Mouse (Mus musculus) brain, embryonic 14.5 days (tissue): ENCODE measurements around the gene Mtus2. TPM values are rescaled to one million over a fixed set of nuclear protein-coding genes. Genes with fewer than 3 reads are reported as not detected.
A peak's percentile ranks its signal among the peaks of the same experiment; 100 is the strongest.
"Not testable (repeated sequence)": the region's sequence is repeated elsewhere in the genome, so short reads cannot be mapped to it uniquely, and the experiment has no call there.

Experiments used
- DNase-seq: peaks from one replicate; pipeline ENCODE4 v3.0.0-alpha.2; 2011; ENCODE audit warnings: low read depth
- CTCF ChIP-seq: fragments of 200-500 bp; IDR thresholded peaks from 2 replicates; pipeline ENCODE4 v1.5.1; 2012; ENCODE audit warnings: inconsistent platforms, mild to moderate bottlenecking, moderate library complexity, borderline replicate concordance; ENCODE audit not compliant: insufficient read depth, insufficient read length; ENCODE audit errors: extremely low read depth
- POLR2A ChIP-seq: fragments of 200-500 bp; IDR thresholded peaks from 2 replicates; pipeline ENCODE4 v1.6.1; 2012; ENCODE audit warnings: mild to moderate bottlenecking, inconsistent platforms, borderline replicate concordance; ENCODE audit not compliant: poor library complexity, insufficient read depth, insufficient read length, severe bottlenecking; ENCODE audit errors: extremely low read depth
- polyA plus RNA-seq: library from polyadenylated mRNA; depleted of rRNA; stranded (reverse); fragments of >200 nt; gene quantifications from 2 replicates; pipeline ENCODE4 v1.2.3, GENCODE M21; 2012

Mtus2 gene
- polyA plus RNA-seq, 1 experiment: 28.8 TPM

- DNase-seq: peak; percentile 82
- no peak for TF ChIP-seq POLR2A
- TF ChIP-seq CTCF: no peak
Observed at GRCm38 (mm10) chr5:148152600-148153402, 195.7 kb downstream of the Mtus2 start.

GRCm38 (mm10) chr5:148153403-148153713, 196.2 kb downstream of the Mtus2 start:
- peak; percentile 76 for DNase-seq
- no peak for TF ChIP-seq CTCF
- no peak for TF ChIP-seq POLR2A

DNA sequence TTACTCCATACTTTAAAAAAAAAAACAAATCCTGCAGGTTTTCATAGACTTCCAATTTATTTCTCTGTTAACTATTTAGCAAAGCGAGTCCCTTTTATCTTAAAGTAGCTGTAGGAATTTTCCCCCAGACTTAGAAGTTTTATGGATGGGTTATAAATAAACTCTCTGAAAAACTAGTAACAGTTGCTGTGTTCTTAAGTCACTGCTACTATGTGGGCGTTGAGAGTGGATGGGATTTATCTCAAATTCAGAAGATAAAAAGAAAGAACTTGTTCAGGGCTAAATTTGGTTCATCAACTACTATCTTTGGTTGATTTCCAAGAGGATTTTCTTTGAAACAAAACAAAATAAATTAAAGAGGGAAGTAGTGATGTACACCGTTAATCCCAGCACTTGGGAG, 197.6 kb downstream of the Mtus2 start:
- DNase-seq: no peak
- TF ChIP-seq CTCF (no peak), POLR2A (no peak)

DNA sequence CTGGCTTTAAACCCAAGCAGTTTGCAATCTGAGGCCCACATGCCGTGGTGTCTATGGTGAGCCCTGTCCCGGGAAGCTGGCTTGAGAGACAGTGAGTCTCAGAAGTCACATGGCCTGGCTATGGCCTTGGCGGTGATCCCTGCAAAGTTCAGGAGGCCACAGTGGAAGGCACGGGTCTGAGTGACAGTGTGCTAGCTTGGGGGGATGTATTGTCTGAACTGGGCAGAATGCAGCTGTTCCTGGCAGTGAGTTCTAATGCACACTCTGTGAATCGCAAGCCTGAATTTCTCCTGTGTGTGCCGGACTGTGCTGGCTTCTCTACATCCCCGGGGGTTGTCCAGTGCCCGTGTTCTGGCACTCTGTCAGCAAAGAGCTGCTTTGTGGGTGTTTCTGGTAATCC, 202.2 kb downstream of the Mtus2 start:
- DNase-seq: no peak

DNA sequence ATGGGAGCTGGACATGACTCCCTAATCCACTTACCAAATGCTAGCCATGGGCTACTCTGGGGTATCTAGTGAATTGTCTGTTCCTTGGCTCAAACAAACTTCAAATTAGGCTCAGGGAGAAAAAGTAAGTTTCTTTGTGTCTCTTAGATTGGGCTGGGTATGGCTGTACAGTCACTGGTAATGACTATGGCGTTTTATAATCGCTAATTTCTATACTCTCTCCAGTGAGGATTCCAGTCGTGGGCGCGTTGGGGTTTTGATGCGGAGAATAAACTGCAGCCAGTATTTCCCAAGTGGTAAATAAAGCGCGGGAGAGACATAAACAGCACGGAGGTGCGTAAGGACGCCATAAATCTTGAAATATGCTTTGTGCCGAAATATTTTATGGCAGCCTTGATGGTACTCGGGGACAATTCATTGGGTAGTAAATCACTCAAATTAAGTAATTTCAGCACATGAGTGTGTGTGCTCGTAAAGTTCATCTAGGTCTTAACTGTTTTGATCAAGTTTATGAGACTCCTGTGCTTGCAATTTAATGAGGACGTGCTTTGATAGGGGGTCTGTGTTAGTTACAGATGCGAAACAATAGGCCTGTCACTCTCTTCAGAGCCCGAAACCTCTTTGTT, 203.5 kb downstream of the Mtus2 start:
- DNase-seq: no peak
- TF ChIP-seq CTCF: no peak

More for the DNA sequence above, 202.2 kb downstream of the Mtus2 start:
- no peak for TF ChIP-seq CTCF
- no peak for TF ChIP-seq POLR2A

- TF ChIP-seq POLR2A: no peak
- no peak for TF ChIP-seq CTCF
- DNase-seq: no peak
Observed at GRCm38 (mm10) chr5:148165111-148165510, 208.0 kb downstream of the Mtus2 start.

- no peak for DNase-seq
- TF ChIP-seq POLR2A: no peak
- no peak for TF ChIP-seq CTCF
Observed at GRCm38 (mm10) chr5:148175091-148175490, 218.0 kb downstream of the Mtus2 start.

DNA sequence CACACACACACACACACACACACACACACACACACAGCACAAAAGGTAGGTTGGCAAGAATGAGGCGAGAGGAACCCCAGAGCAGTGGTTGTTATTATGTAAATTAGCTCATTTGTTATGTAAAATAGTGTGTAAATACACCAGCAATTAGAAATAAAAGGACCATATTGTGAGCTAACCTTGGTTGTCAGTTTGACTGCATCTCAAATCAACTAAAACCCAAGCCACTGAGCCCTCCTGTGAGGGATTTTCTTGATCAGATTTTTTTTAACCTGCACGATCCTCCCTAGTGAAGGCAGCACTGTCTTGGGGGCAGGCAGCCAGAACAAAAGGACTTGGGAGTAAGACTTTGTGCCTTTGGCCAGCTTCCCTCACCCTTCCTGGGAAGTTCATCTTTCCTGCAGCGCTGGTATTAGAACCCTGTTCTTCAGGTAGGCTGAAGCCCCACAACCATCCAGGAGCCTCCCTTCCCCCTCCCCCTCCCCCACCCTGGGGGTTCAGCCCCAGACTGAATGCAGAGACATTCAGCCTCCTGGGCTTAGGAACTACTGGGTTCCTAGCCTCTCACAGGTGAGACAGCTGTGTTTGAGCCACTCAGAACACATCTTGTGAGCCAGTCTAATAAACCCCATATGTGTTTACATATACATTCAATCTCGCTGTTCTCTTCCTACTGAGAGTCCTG, 218.8 kb downstream of the Mtus2 start:
- TF ChIP-seq CTCF: no peak
- TF ChIP-seq POLR2A: no peak
- peak; percentile 83 for DNase-seq

- DNase-seq: not testable (repeated sequence)
Observed at GRCm38 (mm10) chr5:148176539-148176938, 219.4 kb downstream of the Mtus2 start.

DNA sequence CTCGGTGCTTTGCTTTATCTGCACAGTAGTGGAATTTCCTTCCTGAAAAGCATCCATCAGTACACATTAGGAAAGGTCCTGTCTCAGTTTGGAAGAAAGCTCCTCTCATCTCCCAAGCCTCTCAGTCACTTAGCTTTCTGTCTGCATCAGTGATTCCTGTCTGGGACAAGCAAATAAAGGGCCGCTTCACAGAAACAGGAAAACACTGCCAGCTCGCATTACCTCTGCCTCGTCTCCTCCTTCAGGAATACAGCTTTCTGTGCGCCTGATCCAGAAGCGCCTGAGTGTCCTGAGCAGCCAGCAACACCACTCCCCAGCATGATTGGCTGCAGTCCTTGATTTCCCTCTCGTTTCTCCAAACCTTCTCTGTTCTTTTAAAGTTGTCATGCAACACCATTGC, 222.1 kb downstream of the Mtus2 start:
- TF ChIP-seq POLR2A (no peak), CTCF (no peak)
- peak; percentile 54 for DNase-seq

DNA sequence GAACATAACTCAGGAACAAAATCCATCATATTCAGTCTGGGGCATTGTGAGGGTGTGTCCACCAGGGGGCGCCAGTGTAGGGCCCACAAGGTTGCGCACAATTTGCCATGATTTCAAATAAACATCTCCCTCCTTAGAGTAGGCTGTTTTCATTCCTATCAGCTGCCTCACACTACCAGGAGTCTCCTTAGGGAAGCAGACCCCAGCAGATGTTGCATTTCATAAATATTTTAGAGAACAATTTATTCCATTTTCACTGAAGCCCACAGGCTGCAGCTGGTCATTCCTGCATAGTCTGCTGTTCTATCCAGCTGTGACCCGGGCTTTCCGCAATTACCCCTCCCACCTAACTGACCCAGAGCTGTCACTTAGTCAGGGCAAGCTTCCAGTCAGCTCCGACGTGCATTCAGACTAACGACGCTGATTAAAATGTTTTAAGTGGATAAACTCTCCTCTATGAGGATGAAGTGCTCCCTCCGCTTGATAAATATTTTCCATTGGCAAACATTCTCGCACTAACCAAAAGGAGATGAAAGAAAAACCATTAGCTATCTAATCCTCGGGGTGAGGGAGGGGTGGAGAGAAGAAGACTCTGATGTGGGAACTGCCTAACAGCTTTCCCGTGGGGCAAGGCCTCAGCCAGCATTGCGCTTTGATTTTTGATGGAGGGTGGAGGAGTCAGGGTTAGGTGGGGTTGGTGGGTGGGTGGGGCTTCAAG, 223.6 kb downstream of the Mtus2 start:
- TF ChIP-seq CTCF (peak; percentile 72), POLR2A (no peak)
- peak; percentile 71 for DNase-seq
